Mouse (Mus musculus) cerebellum, postnatal 14 days (tissue): ENCODE results near the gene 0610010K14Rik.
A peak's percentile ranks its signal among the peaks of the same experiment; 100 is the strongest.

ENCODE experiments used
- DNase-seq, 2 experiments: peaks; one replicate each; pipeline ENCODE4 v3.0.0; 2021; ENCODE audit warnings: mixed read lengths in 2 of 2

The 0610010K14Rik gene

DNA sequence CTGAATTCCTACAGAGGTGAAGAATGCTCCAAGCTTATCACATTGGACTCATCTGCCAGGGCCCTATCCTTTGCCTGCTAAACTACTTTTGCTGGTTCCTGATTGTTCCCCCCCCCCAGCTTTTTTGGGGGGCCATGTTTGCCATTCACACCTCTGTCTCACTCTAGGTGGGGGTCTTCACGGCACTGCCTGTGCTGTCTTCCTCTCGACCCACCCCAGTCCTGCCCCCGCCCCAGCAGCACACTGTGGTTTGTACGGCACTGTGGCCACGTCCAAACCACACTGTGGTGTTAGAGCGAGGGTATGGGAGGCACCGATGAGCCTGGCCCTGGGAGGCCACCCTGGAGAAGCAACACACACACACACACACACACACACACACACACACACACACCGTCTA, 3.2 kb downstream of the 0610010K14Rik start:
- DNase-seq = peak in 1 of 2 experiments; percentile 19

DNA sequence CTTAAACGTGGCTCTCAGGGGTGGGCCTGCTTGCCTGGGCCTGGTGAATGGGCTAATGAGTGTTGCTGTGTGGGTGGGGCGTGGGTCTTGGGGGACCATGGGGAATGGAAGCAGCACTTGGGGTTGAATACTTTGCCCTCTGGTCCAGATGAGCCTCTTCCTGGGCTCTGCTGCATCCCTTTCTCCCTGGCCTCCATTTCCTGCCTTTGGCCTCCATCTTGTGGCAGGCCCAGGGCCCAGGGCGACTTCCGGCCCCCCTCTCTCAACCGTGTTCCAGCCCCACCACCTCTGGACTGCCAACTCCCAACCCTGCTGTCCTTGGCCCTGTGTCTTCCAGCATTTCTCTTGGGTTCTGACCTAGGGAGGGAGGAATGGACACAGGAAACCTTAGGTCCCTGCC, 3.7 kb downstream of the 0610010K14Rik start:
- DNase-seq = peak in 1 of 2 experiments; percentile 51

- DNase-seq = peak; percentile 64
Measured at GRCm38 (mm10) chr11:70233016-70233415, 4.7 kb downstream of the 0610010K14Rik start.

GRCm38 (mm10) chr11:70232546-70232945, 5.2 kb downstream of the 0610010K14Rik start:
- DNase-seq = peak; percentile 83 to 85

DNA sequence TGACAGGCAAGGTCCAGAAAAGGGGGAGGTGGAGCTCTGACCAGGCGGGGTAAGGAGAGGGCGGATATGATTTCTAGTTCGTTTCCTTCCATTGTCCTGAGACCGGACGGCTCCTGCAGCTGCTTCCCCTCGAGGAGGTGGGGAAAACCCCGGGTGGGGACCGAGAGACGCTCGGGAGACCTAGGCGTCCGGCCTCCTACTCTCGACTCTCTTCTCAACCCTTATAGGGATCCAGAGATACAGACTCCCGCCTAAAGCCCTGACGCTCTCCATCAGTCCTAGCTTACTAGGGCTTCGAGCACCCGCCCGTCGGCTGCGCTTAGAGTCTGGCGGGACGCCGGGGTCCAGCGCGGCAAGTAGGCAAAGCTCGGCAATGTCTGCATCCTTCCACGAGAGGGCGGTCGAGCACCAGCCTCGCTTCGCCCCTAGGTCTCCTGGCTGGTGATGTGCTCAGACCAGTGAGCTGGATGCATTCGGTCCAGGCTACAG, 7.4 kb downstream of the 0610010K14Rik start:
- peak; percentile 91 to 94 for DNase-seq

DNA sequence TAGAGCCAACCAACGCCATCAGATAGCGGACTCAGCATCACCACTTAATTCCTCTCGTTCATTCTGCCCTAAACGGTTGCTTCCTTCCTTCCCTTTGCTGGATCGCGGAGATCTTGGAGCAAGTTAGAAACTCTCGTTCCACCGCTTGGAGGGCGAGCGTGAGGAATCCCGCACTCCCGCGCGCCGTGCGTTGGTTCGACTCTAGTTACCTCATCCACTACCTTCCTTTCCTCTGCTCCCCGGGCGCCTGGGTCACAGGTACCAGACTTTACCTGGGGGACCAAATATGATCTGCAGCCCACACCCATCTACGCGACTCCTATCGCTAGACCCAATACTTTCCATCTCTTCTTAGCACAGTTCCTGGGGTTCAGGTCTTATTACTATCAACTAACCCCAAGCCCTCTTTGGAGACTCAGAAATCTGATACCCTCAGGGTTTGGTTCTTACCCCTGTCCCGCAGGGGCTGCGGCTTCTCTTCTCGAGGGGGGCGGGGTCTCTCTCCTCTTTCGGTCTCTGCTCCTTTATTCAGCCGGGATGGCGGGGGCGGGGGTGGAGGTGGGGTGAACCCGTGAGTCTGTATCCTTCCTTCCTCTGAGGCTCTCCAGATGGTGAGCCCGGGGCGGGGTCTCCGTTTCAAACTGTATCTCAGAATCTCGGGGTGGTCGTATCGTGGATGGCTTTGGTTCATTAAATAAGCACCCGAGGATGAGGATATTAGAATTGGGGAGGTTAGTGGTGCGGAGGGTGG, 8.3 kb downstream of the 0610010K14Rik start, which contains the start of gene Bcl6b:
Bcl6b (minus strand) TSS at position 539 of the 751 bp plus-strand sequence.
- DNase-seq = peak in 1 of 2 experiments; percentile 32

DNA sequence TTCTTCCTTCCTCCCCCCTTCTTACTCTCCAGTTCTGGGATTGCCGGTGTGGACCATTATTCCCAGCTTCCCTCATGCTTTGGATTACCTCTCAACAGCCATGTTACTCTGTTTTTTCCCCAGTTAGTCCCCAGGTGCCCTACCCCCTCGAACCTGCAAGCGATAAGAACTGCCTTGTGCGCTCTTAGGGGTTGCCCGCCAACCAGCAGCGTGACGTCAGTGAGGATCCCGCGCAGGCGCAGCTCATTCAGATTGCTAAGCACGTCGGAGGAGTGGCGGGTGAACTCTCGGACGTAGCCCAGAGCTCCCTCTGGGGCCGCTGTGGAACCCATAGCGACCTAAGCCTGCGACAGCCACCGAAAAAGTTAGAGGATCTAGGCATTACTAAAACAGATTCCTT, 8.9 kb downstream of the 0610010K14Rik start:
- peak; percentile 85 to 91 for DNase-seq

GRCm38 (mm10) chr11:70227661-70228245, 10.0 kb downstream of the 0610010K14Rik start:
- peak in 1 of 2 experiments; percentile 20 for DNase-seq

DNA sequence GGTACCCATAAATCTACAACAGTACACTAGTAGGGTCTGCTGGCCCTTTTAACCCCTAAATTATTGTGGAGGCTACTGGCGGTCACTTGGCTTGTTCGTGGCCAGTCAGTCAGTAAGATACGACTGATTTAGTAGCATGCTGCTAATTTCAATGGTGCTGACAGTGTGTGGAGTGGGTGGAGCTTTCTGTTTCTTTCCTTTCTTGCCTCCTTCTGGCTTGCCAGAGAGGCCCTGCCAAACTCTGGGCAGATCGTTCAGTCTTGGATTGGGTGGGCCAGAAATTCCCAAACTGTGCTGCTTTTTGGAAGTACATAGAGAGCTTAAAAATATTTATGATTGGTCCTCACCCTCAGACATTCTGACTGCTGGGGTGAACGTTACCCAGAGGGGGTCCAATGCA, 10.6 kb downstream of the 0610010K14Rik start:
- DNase-seq = no peak

DNA sequence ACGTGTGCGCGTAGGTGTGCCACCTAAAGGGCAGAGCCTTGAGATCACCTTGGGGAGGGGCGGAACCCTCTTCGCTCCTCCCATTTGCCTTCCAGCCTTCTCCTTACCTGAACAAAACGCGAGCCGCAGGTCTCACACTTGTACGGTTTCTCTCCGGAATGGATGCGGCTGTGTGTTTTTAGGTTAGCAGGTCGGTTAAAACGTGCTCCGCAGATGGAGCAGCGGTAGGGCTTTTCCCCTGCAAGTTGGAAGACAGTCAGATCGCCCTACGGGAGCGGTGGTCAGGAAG, 11.2 kb downstream of the 0610010K14Rik start:
- DNase-seq = no peak

- DNase-seq = no peak
Measured at GRCm38 (mm10) chr11:70225798-70226601, 11.7 kb downstream of the 0610010K14Rik start.

GRCm38 (mm10) chr11:70223724-70224123, 14.0 kb downstream of the 0610010K14Rik start:
- DNase-seq = no peak

GRCm38 (mm10) chr11:70221603-70222500, 15.9 kb downstream of the 0610010K14Rik start:
- DNase-seq = no peak

GRCm38 (mm10) chr11:70220731-70221602, 16.7 kb downstream of the 0610010K14Rik start, which contains the start of gene Slc16a13:
Gene Slc16a13 (minus strand): TSS chr11:70221064.
- peak; percentile 98 to 99 for DNase-seq

DNA sequence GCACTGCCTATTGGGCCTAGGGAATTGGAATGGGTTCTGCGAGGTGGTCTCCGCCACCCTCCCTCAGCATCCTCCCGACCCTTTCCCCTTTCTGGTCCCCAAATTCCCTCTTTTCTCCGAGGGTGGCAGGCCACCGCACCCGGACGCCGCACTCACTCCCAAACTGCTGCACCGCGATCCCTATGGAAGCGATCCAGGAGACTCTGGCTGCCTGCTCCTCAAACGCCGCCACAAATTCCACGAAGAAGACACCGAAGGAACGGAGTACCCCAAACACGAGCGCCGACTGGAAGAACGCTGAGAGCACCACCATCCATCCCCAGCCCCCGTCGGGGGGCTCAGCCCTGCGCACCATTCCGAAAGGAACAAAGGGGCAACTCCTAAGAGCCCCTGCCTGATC, 17.4 kb downstream of the 0610010K14Rik start:
- peak; percentile 69 to 72 for DNase-seq

GRCm38 (mm10) chr11:70219873-70220272, 17.8 kb downstream of the 0610010K14Rik start:
- DNase-seq = no peak

- peak in 1 of 2 experiments; percentile 25 for DNase-seq
Measured at GRCm38 (mm10) chr11:70218741-70219470, 18.8 kb downstream of the 0610010K14Rik start.

DNA sequence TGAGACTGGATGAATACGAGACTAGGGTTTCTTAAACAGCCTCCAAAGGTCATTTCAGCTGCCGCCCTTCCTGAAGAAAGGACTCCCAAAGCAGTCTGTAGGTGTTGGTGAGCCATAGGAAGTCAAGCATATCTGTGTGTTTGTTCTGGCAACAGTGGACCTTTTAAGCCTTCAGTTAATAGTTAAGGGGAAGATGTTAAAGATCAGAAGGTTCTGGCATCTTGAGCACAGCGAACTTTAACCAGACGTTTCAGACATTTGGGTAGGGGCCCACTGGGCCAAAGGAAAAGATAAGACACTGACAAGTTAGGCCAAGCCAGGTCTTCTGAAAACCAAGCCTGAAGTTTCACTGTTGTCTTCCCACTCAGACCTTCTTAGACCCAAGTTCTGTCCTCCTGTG, 19.7 kb downstream of the 0610010K14Rik start:
- no peak for DNase-seq

GRCm38 (mm10) chr11:70216103-70216502, 21.6 kb downstream of the 0610010K14Rik start:
- DNase-seq = no peak

- no peak for DNase-seq
Measured at GRCm38 (mm10) chr11:70215301-70215700, 22.4 kb downstream of the 0610010K14Rik start.
